Mouse (Mus musculus) B cell, adult (primary cell): Measurements from ENCODE around the gene Kcnd1. TPM values are rescaled to one million over a fixed set of nuclear protein-coding genes. Genes with fewer than 3 reads are reported as not detected.

ENCODE experiments used
- total RNA-seq: library from RNA; stranded (reverse); gene quantifications from 4 replicates; pipeline ENCODE4 v1.2.4, GENCODE M21; 2023; ENCODE audit not compliant: inconsistent age

Gene Kcnd1
- total RNA-seq: 0.74 to 1.5 TPM (median 0.90 TPM) in 4 replicates

GRCm38 (mm10) chrX:7821865-7822779 lies at the start of gene Kcnd1:
Kcnd1 (plus strand) TSS chrX:7822289.

GRCm38 (mm10) chrX:7789542-7790136 lies 32.5 kb upstream of the Kcnd1 start, which contains the start of gene Gripap1:
Gripap1 (plus strand) TSS chrX:7789765.

DNA sequence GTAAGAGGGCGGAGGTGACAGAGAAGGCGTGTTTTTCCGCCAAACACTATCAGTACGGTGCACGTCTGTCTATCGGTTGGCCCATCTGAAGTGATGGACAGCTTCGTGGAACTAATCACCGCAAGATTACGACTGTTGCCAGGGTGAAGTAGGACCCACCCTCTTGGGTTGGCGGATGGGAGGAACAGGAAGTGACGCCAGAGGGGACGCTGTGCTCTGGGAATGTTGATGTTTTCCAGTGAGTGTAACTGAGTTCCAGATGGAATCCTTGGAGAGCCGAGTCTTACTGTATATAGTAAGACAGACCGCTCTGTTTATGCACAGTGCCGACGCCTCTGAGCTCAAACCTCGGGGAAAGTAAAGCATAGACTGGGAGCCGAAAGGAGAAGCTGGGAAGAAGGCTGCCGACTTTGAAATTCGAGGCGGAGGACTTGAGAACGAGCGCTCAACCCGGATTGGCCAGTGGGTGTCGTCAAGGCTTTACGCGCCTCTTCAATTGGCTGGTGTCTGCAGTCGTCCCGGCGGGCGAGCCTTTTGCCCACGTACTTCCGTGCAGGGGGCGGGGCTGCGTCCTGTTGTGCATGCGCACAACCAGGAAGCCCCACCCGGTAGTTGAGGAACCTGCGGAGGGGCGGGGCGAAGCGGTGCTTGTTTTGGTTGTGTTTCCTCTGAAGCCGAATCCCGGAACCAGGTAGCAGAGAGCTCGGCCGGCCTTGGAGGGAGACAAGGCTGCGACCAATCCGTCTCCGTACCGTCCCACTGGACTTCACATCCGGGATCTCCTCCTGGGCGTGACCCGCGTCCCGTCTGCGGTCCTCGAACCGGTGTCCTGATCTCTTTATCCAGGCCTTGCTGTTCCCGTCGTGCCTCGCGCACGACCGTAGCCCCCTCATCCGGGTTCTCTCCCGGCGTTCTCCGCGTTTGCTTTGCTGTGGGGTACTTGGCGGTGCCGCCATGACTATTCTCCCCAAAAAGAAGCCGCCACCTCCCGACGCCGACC lies 19.4 kb downstream of the Kcnd1 start, which contains the start of gene Otud5:
Gene Otud5 (plus strand): TSS at position 202 of the 1,000 bp plus-strand sequence.

DNA sequence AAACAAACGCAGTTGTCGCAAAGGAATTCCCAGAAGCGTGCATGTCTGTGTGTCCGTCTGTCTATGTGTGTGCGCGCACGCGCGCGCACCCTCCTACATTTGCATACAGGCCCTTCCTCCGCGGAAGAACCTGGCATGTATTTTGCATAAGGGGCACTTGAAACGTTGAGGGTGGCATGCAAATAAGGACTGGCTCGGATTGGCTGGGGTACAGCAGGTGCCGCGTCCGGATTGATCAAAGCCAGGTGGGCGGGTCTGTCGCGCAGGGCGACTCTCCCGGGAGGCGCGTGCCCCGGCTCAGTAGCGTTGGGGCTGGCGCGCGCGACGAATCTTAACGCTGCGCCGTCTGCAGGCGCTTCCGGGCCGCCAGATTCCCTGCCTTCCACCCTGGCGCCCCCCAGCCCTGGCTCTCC lies 55.9 kb downstream of the Kcnd1 start, which contains the start of gene Pim2:
Gene Pim2 (plus strand): TSS at position 256 of the 413 bp plus-strand sequence.

DNA sequence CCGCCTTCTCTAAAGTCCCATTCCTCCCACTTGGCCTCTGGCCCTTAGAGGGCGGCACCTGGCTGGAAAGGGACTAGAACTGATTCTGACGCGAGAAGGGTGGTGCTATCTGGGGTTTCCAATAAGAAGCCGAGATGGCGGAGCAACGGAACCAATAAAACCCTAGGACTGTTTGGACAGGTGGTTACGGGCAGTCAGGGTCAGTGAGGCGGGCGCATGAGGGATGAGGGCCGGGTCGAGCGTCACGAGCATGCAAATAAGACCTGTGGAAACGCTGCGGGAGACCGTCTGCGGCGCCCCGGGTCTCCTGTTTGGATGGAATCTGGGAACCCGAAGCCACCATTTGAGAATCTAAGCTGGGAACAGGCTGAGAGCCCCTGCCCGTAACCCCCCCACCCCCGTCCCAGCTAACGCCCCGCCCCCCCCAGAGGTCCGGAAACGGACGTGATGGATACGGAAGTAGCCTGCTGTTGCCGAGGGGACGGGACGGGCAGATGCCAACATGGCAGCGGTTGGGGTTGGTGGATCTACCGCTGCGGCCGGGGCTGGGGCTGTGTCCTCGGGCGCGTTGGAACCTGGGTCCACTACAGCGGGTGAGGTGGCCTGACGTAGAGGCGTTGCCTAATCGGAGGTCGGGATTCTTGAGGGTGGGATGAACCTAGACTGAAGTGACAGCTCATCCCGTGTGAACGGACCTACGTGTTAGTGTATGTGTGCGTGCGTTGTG lies 61.9 kb downstream of the Kcnd1 start, which contains the start of gene Slc35a2:
Gene Slc35a2 (plus strand): TSS at position 188 of the 727 bp plus-strand sequence.

Other genes with a start within 250 kb of the Kcnd1 start
- gene Foxp3, start 248.6 kb upstream of the Kcnd1 start, total RNA-seq: not detected in 4 replicates
- gene Ppp1r3f, start 248.0 kb upstream of the Kcnd1 start, total RNA-seq: 6.6 to 7.6 TPM (median 6.9 TPM) in 4 replicates
- gene Ccdc22, start 216.8 kb upstream of the Kcnd1 start, total RNA-seq: 23.0 to 25.1 TPM (median 24.2 TPM) in 4 replicates
- gene Cacna1f, start 215.2 kb upstream of the Kcnd1 start, total RNA-seq: not detected in 4 replicates
- 0.19 to 0.39 TPM (median 0.39 TPM) in 3 of 4 replicates, not detected in the other for gene Syp, start 183.8 kb upstream of the Kcnd1 start, total RNA-seq
- gene Prickle3, start 165.0 kb upstream of the Kcnd1 start, total RNA-seq: 24.8 to 33.8 TPM (median 31.3 TPM) in 4 replicates
- gene Plp2, start 150.9 kb upstream of the Kcnd1 start, total RNA-seq: 84.5 to 110 TPM (median 102 TPM) in 4 replicates
- not detected in 4 replicates for gene Magix, start 141.0 kb upstream of the Kcnd1 start, total RNA-seq
- 48.1 to 53.2 TPM (median 52.3 TPM) in 4 replicates for gene Gpkow, start 125.2 kb upstream of the Kcnd1 start, total RNA-seq
- gene Wdr45, start 108.0 kb upstream of the Kcnd1 start, total RNA-seq: 63.9 to 81.8 TPM (median 66.9 TPM) in 4 replicates
- gene Gm45208, start 100.0 kb upstream of the Kcnd1 start, total RNA-seq: not detected in 4 replicates
- gene Praf2, start 93.8 kb upstream of the Kcnd1 start, total RNA-seq: 13.8 to 16.3 TPM (median 14.6 TPM) in 4 replicates
- gene Ccdc120, start 71.4 kb upstream of the Kcnd1 start, total RNA-seq: not detected in 4 replicates
- 25.5 to 32.5 TPM (median 29.5 TPM) in 4 replicates for gene Tfe3, start 59.7 kb upstream of the Kcnd1 start, total RNA-seq
- 275 to 287 TPM (median 279 TPM) in 4 replicates for gene Gripap1, start 32.5 kb upstream of the Kcnd1 start, total RNA-seq
- gene Otud5, start 19.1 kb downstream of the Kcnd1 start, total RNA-seq: 194 to 202 TPM (median 199 TPM) in 4 replicates
- gene Pim2, start 56.0 kb downstream of the Kcnd1 start, total RNA-seq: 50.5 to 68.4 TPM (median 57.8 TPM) in 4 replicates
- 25.9 to 33.3 TPM (median 32.3 TPM) in 4 replicates for gene Slc35a2, start 61.7 kb downstream of the Kcnd1 start, total RNA-seq
- 113 to 127 TPM (median 121 TPM) in 4 replicates for gene Pqbp1, start 77.0 kb downstream of the Kcnd1 start, total RNA-seq
- 53.6 to 58.6 TPM (median 56.2 TPM) in 4 replicates for gene Timm17b, start 77.1 kb downstream of the Kcnd1 start, total RNA-seq
- not detected in 4 replicates for gene Gm10491, start 85.5 kb downstream of the Kcnd1 start, total RNA-seq
- not detected in 4 replicates for gene Gm10490, start 87.3 kb downstream of the Kcnd1 start, total RNA-seq
- not detected in 4 replicates for gene Pcsk1n, start 97.5 kb downstream of the Kcnd1 start, total RNA-seq
- gene Eras, start 106.3 kb downstream of the Kcnd1 start, total RNA-seq: not detected in 4 replicates
- gene Hdac6, start 125.6 kb downstream of the Kcnd1 start, total RNA-seq: 16.5 to 22.4 TPM (median 19.2 TPM) in 4 replicates
- 0.26 to 0.99 TPM in 2 of 4 replicates, not detected in the others for gene Gata1, start 155.8 kb downstream of the Kcnd1 start, total RNA-seq
- not detected in 4 replicates for gene Glod5, start 196.2 kb downstream of the Kcnd1 start, total RNA-seq